Mouse (Mus musculus) adrenal gland, postnatal 4 days (tissue): ENCODE results near the gene Gm9922. TPM values are rescaled to one million over a fixed set of nuclear protein-coding genes. Genes with fewer than 3 reads are reported as not detected.

Experiments used
- DNase-seq, 2 experiments: peaks; one replicate each; pipeline ENCODE4 v3.0.0; 2021 to 2022; ENCODE audit warnings: low spot score in 2 of 2, mixed read lengths in 2 of 2
- total RNA-seq, 2 experiments: library from RNA; stranded (reverse); gene quantifications; 2 replicates each; pipeline ENCODE4 v1.2.3; 2021

The Gm9922 gene
- total RNA-seq, 2 experiments from 2014 or later, result 2.5 to 3.2 TPM

DNA sequence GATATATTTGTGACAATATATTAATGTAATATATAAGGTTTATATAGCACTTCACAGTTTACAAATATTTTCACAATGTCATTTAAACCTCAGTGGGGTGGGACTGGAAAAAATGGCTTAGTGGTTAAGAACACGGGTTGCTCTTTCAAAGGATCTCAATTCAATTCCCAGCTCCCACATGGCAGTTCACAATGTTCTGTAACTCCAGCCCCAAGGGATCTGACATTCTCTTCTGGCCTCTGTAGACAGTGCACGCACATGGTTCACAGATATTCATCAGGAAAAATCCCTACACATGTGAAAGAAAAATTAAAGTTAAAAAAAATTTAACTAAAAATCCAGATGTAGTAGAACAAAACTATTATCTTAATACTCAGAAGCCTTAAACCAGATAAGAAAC is 41.2 kb downstream of the Gm9922 start:
- no peak for DNase-seq

GRCm38 (mm10) chr14:101687696-101688095 is 41.9 kb downstream of the Gm9922 start:
- DNase-seq, result no peak

Other genes with a start within 250 kb of the Gm9922 start
- gene Tbc1d4, start 120.6 kb downstream of the Gm9922 start, total RNA-seq, result 10 to 100 TPM; 63.4 to 65.0 TPM
- 10 to 100 TPM; 69.8 to 70.0 TPM for gene Commd6, start 89.1 kb downstream of the Gm9922 start, total RNA-seq
- 10 to 100 TPM; 37.4 to 37.6 TPM for gene Uchl3, start 75.8 kb downstream of the Gm9922 start, total RNA-seq
- gene Lmo7, start 143 bp upstream of the Gm9922 start, total RNA-seq, result 10 to 100 TPM; 30.0 to 30.8 TPM